Mouse (Mus musculus) bone marrow, adult 2 months (tissue): ENCODE measurements around the gene Cd3g.

Experiments used
- CTCF ChIP-seq: fragments of 200-500 bp; IDR thresholded peaks from 2 replicates; pipeline ENCODE4 v1.5.1; 2011; ENCODE audit warnings: low read length, control low read depth; ENCODE audit not compliant: control insufficient read depth, insufficient read depth
- POLR2A ChIP-seq: fragments of 200-500 bp; IDR thresholded peaks from 2 replicates; pipeline ENCODE4 v1.6.1; 2011; ENCODE audit warnings: low read depth, mild to moderate bottlenecking, control low read depth, low read length, borderline replicate concordance; ENCODE audit not compliant: control insufficient read depth

DNA sequence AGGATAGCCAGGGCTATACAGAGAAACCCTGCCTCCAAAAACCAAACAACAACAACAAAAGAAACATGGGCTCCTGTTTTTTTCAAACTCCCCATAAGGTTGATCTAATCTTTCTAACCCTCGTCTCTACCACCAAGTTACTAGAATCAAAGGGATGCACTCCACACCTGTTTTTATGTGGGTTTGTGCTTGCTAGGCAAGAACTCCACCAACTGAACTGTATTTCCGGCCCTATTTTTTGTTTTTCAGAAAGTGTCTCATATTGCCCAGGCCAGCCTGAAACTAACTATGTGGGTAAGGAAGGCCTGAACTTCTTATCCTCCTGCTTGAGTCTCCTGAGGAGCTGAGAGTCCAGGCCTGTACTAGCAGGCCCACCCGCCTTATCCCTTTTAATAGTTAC is 25.8 kb downstream of the Cd3g start:
- TF ChIP-seq CTCF (no peak), POLR2A (no peak)
